Mouse (Mus musculus): ENCODE data around the gene Uox.

GRCm38 (mm10) chr3:146658061-146658639 is 87.9 kb downstream of the Uox start:
- TF ChIP-seq MYOG (IDR thresholded peaks at IDR 0.05; ENCODE audit: control insufficient read depth in 1 of 3, insufficient read depth in 1 of 3, insufficient read length in 2 of 3, low read depth in 2 of 3) (no peak), REST (IDR thresholded peaks at IDR 0.05; ENCODE audit: insufficient read depth, insufficient read length) (no peak)
